Mouse (Mus musculus): ENCODE results near the gene Ptger1. TPM values are rescaled to one million over a fixed set of nuclear protein-coding genes. Genes with fewer than 3 reads are reported as not detected.

Ptger1 gene
- polyA plus RNA-seq, 2 experiments = 0.40 to 2.7 TPM

GRCm38 (mm10) chr8:83652030-83652743 is 14.3 kb upstream of the Ptger1 start, which contains the start of gene Gipc1:
Gipc1 (plus strand) TSS chr8:83652677.
- Histone ChIP-seq H3K4me3 (replicated peaks; ENCODE audit: low read length) (peak within 1 kb of the TSS; percentile 89), H3K27ac (replicated peaks; ENCODE audit: low read depth, low read length) (peak within 1 kb of the TSS; percentile 79), H3K27me3 (ENCODE audit: control insufficient read depth, insufficient read depth, low read length) (no peaks in the 10 kb centered on the region), H3K9ac (ENCODE audit: low read depth, low read length, severe bottlenecking) (peak within 1 kb of the TSS; percentile 78), H3K36me3 (ENCODE audit: control insufficient read depth, insufficient read depth, low read length) (peaks cover 8% of the 10 kb centered on the region), H3K4me1 (ENCODE audit: control insufficient read depth, insufficient read depth, low read length) (peaks cover 12% of the 10 kb centered on the region), H3K9me3 (ENCODE audit: control insufficient read depth, low read length) (no peaks in the 10 kb centered on the region), H3K4me2 (replicated peaks; ENCODE audit: low read depth, low read length, severe bottlenecking) (peak within 1 kb of the TSS; percentile 82)
- peak; percentile 60; the same call in 1 of the 2 replicates for TF ChIP-seq POLR2A (IDR thresholded peaks at IDR 0.05; ENCODE audit: borderline replicate concordance, extremely low read depth, insufficient read depth, insufficient read length)
- WGBS = 7% methylated on average over 44 of the region's 50 CpGs
- DNase-seq (ENCODE audit: low spot score) (peak; percentile 98), ATAC-seq (ENCODE audit: low FRiP score, low read depth) (peak; percentile 98)

GRCm38 (mm10) chr8:83652744-83653661 is 13.5 kb upstream of the Ptger1 start:
- Histone ChIP-seq H3K9me3 (ENCODE audit: control insufficient read depth, low read length) (no peaks in the 10 kb centered on the region), H3K36me3 (ENCODE audit: control insufficient read depth, insufficient read depth, low read length) (peaks cover 14% of the 10 kb centered on the region), H3K27ac (replicated peaks; ENCODE audit: low read depth, low read length) (0 out of 2 replicates have a peak overlapping the region, but pooled peaks have one; percentile 40), H3K4me2 (replicated peaks; ENCODE audit: low read depth, low read length, severe bottlenecking) (peak overlapping the region; percentile 82), H3K9ac (ENCODE audit: low read depth, low read length, severe bottlenecking) (peak overlapping the region; percentile 78), H3K4me1 (ENCODE audit: control insufficient read depth, insufficient read depth, low read length) (peaks cover 12% of the 10 kb centered on the region), H3K4me3 (replicated peaks; ENCODE audit: low read length) (peak overlapping the region; percentile 89), H3K27me3 (ENCODE audit: control insufficient read depth, insufficient read depth, low read length) (no peaks in the 10 kb centered on the region)
- no peak for TF ChIP-seq POLR2A (IDR thresholded peaks at IDR 0.05; ENCODE audit: borderline replicate concordance, extremely low read depth, insufficient read depth, insufficient read length)
- peak; percentile 51 for ATAC-seq (ENCODE audit: low FRiP score, low read depth)
- no peak for DNase-seq (ENCODE audit: low spot score)
- 1% methylated on average over 29 of the region's 46 CpGs for WGBS

- Histone ChIP-seq H3K9ac (ENCODE audit: low read depth, low read length, severe bottlenecking) (peak overlapping the region; percentile 78), H3K4me2 (replicated peaks; ENCODE audit: low read depth, low read length, severe bottlenecking) (peak overlapping the region; percentile 82), H3K27me3 (ENCODE audit: control insufficient read depth, insufficient read depth, low read length) (no peaks in the 10 kb centered on the region), H3K4me3 (replicated peaks; ENCODE audit: low read length) (peak overlapping the region; percentile 89), H3K9me3 (ENCODE audit: control insufficient read depth, low read length) (no peaks in the 10 kb centered on the region), H3K36me3 (ENCODE audit: control insufficient read depth, insufficient read depth, low read length) (peaks cover 14% of the 10 kb centered on the region), H3K27ac (replicated peaks; ENCODE audit: low read depth, low read length) (0 out of 2 replicates have a peak overlapping the region, but pooled peaks have one; percentile 15), H3K4me1 (ENCODE audit: control insufficient read depth, insufficient read depth, low read length) (peaks cover 12% of the 10 kb centered on the region)
- ATAC-seq (ENCODE audit: low FRiP score, low read depth) (no peak), DNase-seq (ENCODE audit: low spot score) (no peak)
- TF ChIP-seq POLR2A (IDR thresholded peaks at IDR 0.05; ENCODE audit: borderline replicate concordance, extremely low read depth, insufficient read depth, insufficient read length) = no peak
- 42% methylated on average over 10 of the region's 10 CpGs for WGBS
Measured at GRCm38 (mm10) chr8:83653662-83654017, 12.8 kb upstream of the Ptger1 start.

- H3K27me3 ChIP-seq (ENCODE audit: control insufficient read depth, insufficient read depth, low read length) = no peaks in the 10 kb centered on the region
- H3K9me3 ChIP-seq (ENCODE audit: control insufficient read depth, low read length) = no peaks in the 10 kb centered on the region
- no peak for ATAC-seq (ENCODE audit: low FRiP score, low read depth)
- no peak overlapping the region for H3K4me3 ChIP-seq (replicated peaks; ENCODE audit: low read length)
- no peak overlapping the region for H3K9ac ChIP-seq (ENCODE audit: low read depth, low read length, severe bottlenecking)
- peaks cover 14% of the 10 kb centered on the region for H3K36me3 ChIP-seq (ENCODE audit: control insufficient read depth, insufficient read depth, low read length)
- H3K4me1 ChIP-seq (ENCODE audit: control insufficient read depth, insufficient read depth, low read length) = peaks cover 12% of the 10 kb centered on the region
- no peak overlapping the region for H3K4me2 ChIP-seq (replicated peaks; ENCODE audit: low read depth, low read length, severe bottlenecking)
- H3K27ac ChIP-seq (replicated peaks; ENCODE audit: low read depth, low read length) = no peak overlapping the region
- no peak for DNase-seq (ENCODE audit: low spot score)
- TF ChIP-seq POLR2A (IDR thresholded peaks at IDR 0.05; ENCODE audit: borderline replicate concordance, extremely low read depth, insufficient read depth, insufficient read length) = no peak
- 93% methylated on average over 6 of the region's 6 CpGs for WGBS
Measured at GRCm38 (mm10) chr8:83654725-83655124, 11.8 kb upstream of the Ptger1 start.

- Histone ChIP-seq H3K9ac (ENCODE audit: low read depth, low read length, severe bottlenecking) (no peak overlapping the region), H3K9me3 (ENCODE audit: control insufficient read depth, low read length) (no peaks in the 10 kb centered on the region), H3K4me1 (ENCODE audit: control insufficient read depth, insufficient read depth, low read length) (peaks cover 23% of the 10 kb centered on the region), H3K4me3 (replicated peaks; ENCODE audit: low read length) (no peak overlapping the region), H3K36me3 (ENCODE audit: control insufficient read depth, insufficient read depth, low read length) (peaks cover 14% of the 10 kb centered on the region), H3K27ac (replicated peaks; ENCODE audit: low read depth, low read length) (no peak overlapping the region), H3K4me2 (replicated peaks; ENCODE audit: low read depth, low read length, severe bottlenecking) (no peak overlapping the region), H3K27me3 (ENCODE audit: control insufficient read depth, insufficient read depth, low read length) (no peaks in the 10 kb centered on the region)
- ATAC-seq (ENCODE audit: low FRiP score, low read depth) = no peak
- DNase-seq (ENCODE audit: low spot score) = no peak
- TF ChIP-seq POLR2A (IDR thresholded peaks at IDR 0.05; ENCODE audit: borderline replicate concordance, extremely low read depth, insufficient read depth, insufficient read length) = no peak
- WGBS = 92% methylated on average over 9 of the region's 9 CpGs
Measured at GRCm38 (mm10) chr8:83656043-83656442, 10.4 kb upstream of the Ptger1 start.
